ENCODE assay signal across 9 mouse cellular contexts in genomic region chr8:104789886-104790680, GRCm38 (mm10). TPM values are rescaled to one million over a fixed set of nuclear protein-coding genes. Genes with fewer than 3 reads are reported as not detected.
DNase-seq lines count a peak whose midpoint lies in the region; ATAC-seq and TF ChIP-seq lines count a peak whose summit lies in the region.
"Had no signal": no experiment of that assay in that cellular context is flagged by ENCODE, and none has a peak within 500 bp of the region (broad histone marks: within the 10 kb centered on the region; RNA-seq: fewer than 3 reads in every experiment).

No protein-coding gene starts in this region.

- H3K36me3 ChIP-seq in embryonic facial prominence, embryonic 11.5 days (replicated peaks; ENCODE audit: control insufficient read depth, insufficient read depth, low read depth, low read length), result no peaks in the 10 kb centered on the region
- H3K36me3 ChIP-seq in embryonic facial prominence, embryonic 10.5 days (replicated peaks), result no peaks in the 10 kb centered on the region
- H3K36me3 ChIP-seq in midbrain, embryonic 11.5 days (ENCODE audit: control insufficient read depth, insufficient read depth, low read length), result no peaks in the 10 kb centered on the region
- no peaks in the 10 kb centered on the region for H3K36me3 ChIP-seq in midbrain, embryonic 15.5 days (replicated peaks)
- no peaks in the 10 kb centered on the region for H3K36me3 ChIP-seq in forebrain, embryonic 16.5 days (ENCODE audit: control insufficient read depth, insufficient read depth)
- H3K36me3 ChIP-seq: heart, embryonic 15.5 days had no signal

- WGBS in embryonic facial prominence, embryonic 11.5 days, result 67% methylated on average over 3 of the region's 3 CpGs
- WGBS in embryonic facial prominence, embryonic 10.5 days, result 61% methylated on average over 3 of the region's 3 CpGs
- WGBS in midbrain, embryonic 11.5 days, result 65% methylated on average over 3 of the region's 3 CpGs
- WGBS in midbrain, embryonic 15.5 days, result 64% methylated on average over 3 of the region's 3 CpGs
- WGBS in lung, adult 2 months, result 35% methylated on average over 3 of the region's 3 CpGs
- 68% methylated on average over 3 of the region's 3 CpGs for WGBS in forebrain, embryonic 16.5 days

- no peak overlapping the region for H3K4me2 ChIP-seq in embryonic facial prominence, embryonic 11.5 days (ENCODE audit: low read depth, low read length)
- no peak overlapping the region for H3K4me2 ChIP-seq in midbrain, embryonic 11.5 days
- no peak overlapping the region for H3K4me2 ChIP-seq in midbrain, embryonic 15.5 days
- H3K4me2 ChIP-seq in forebrain, embryonic 16.5 days (ENCODE audit: low read length), result no peak overlapping the region
- H3K4me2 ChIP-seq: heart, embryonic 15.5 days had no signal

- no peak overlapping the region for H3K27ac ChIP-seq in embryonic facial prominence, embryonic 11.5 days (replicated peaks; ENCODE audit: low read depth, low read length)
- no peak overlapping the region for H3K27ac ChIP-seq in embryonic facial prominence, embryonic 10.5 days (replicated peaks)
- H3K27ac ChIP-seq in midbrain, embryonic 11.5 days (ENCODE audit: low read depth, low read length), result no peak overlapping the region
- H3K27ac ChIP-seq in midbrain, embryonic 15.5 days, result no peak overlapping the region
- H3K27ac ChIP-seq in forebrain, embryonic 16.5 days (ENCODE audit: low read length), result no peak overlapping the region
- H3K27ac ChIP-seq: heart, embryonic 15.5 days had no signal

- TF ChIP-seq CTCF in lung, adult 2 months (IDR thresholded peaks at IDR 0.05; ENCODE audit: insufficient read depth, low read length), result no peak

- peak; percentile 61 for DNase-seq in embryonic facial prominence, embryonic 11.5 days (ENCODE audit: low spot score)
- no peak for DNase-seq in embryonic facial prominence, embryonic 10.5 days (ENCODE audit: low spot score)
- peak; percentile 90 for DNase-seq in midbrain, embryonic 11.5 days (ENCODE audit: low spot score, missing footprints)
- peak; percentile 66 to 83 for DNase-seq in cerebellum, postnatal 10 days
- peak; percentile 2 for DNase-seq in lung, adult 2 months

- no peaks in the 10 kb centered on the region for H3K27me3 ChIP-seq in embryonic facial prominence, embryonic 11.5 days (ENCODE audit: control insufficient read depth, insufficient read depth, low read length)
- H3K27me3 ChIP-seq in embryonic facial prominence, embryonic 10.5 days (replicated peaks; ENCODE audit: low read depth, poor library complexity, severe bottlenecking), result no peaks in the 10 kb centered on the region
- H3K27me3 ChIP-seq in midbrain, embryonic 11.5 days (ENCODE audit: control insufficient read depth, insufficient read depth, low read length), result no peaks in the 10 kb centered on the region
- no peaks in the 10 kb centered on the region for H3K27me3 ChIP-seq in midbrain, embryonic 15.5 days (replicated peaks)
- H3K27me3 ChIP-seq in forebrain, embryonic 16.5 days (replicated peaks; ENCODE audit: control insufficient read depth, insufficient read depth, low read length), result no peaks in the 10 kb centered on the region
- H3K27me3 ChIP-seq: heart, embryonic 15.5 days had no signal

- no peaks in the 10 kb centered on the region for H3K9me3 ChIP-seq in embryonic facial prominence, embryonic 11.5 days (replicated peaks; ENCODE audit: control insufficient read depth, low read length)
- H3K9me3 ChIP-seq in embryonic facial prominence, embryonic 10.5 days, result no peaks in the 10 kb centered on the region
- H3K9me3 ChIP-seq in midbrain, embryonic 11.5 days (ENCODE audit: control insufficient read depth, low read length), result no peaks in the 10 kb centered on the region
- no peaks in the 10 kb centered on the region for H3K9me3 ChIP-seq in midbrain, embryonic 15.5 days
- no peaks in the 10 kb centered on the region for H3K9me3 ChIP-seq in forebrain, embryonic 16.5 days (ENCODE audit: control insufficient read depth, low read length)
- H3K9me3 ChIP-seq: heart, embryonic 15.5 days had no signal

- no peaks in the 10 kb centered on the region for H3K4me1 ChIP-seq in embryonic facial prominence, embryonic 11.5 days (ENCODE audit: control insufficient read depth, insufficient read depth, low read length)
- H3K4me1 ChIP-seq in embryonic facial prominence, embryonic 10.5 days, result no peaks in the 10 kb centered on the region
- H3K4me1 ChIP-seq in midbrain, embryonic 11.5 days (ENCODE audit: control insufficient read depth, insufficient read depth, low read length), result no peaks in the 10 kb centered on the region
- H3K4me1 ChIP-seq in midbrain, embryonic 15.5 days, result no peaks in the 10 kb centered on the region
- H3K4me1 ChIP-seq in lung, adult 2 months (ENCODE audit: control insufficient read depth, insufficient read depth, low read length), result no peaks in the 10 kb centered on the region
- H3K4me1 ChIP-seq in forebrain, embryonic 16.5 days (replicated peaks; ENCODE audit: control insufficient read depth, insufficient read depth, low read length), result no peaks in the 10 kb centered on the region
- H3K4me1 ChIP-seq: heart, embryonic 15.5 days had no signal

- no peak for ATAC-seq in embryonic facial prominence, embryonic 11.5 days (replicated peaks; ENCODE audit: insufficient number of reproducible peaks, low FRiP score, low TSS enrichment, low read depth)
- no peak for ATAC-seq in midbrain, embryonic 11.5 days (ENCODE audit: low FRiP score)
- ATAC-seq in midbrain, embryonic 15.5 days (replicated peaks), result no peak
- no peak for ATAC-seq in erythroblast, adult 5-6 weeks (replicated peaks; ENCODE audit: low FRiP score, poor library complexity, severe bottlenecking)
- no peak for ATAC-seq in forebrain, embryonic 16.5 days

- H3K9ac ChIP-seq in embryonic facial prominence, embryonic 11.5 days (replicated peaks; ENCODE audit: low read length), result no peak overlapping the region
- no peak overlapping the region for H3K9ac ChIP-seq in midbrain, embryonic 11.5 days (ENCODE audit: low read length)
- H3K9ac ChIP-seq in midbrain, embryonic 15.5 days, result no peak overlapping the region
- H3K9ac ChIP-seq in forebrain, embryonic 16.5 days (replicated peaks; ENCODE audit: low read depth, low read length), result no peak overlapping the region
- H3K9ac ChIP-seq: heart, embryonic 15.5 days had no signal

- TF ChIP-seq POLR2A in lung, adult 2 months (IDR thresholded peaks at IDR 0.05; ENCODE audit: borderline replicate concordance, extremely low read depth, low read depth, low read length), result no peak

- no peak overlapping the region for H3K4me3 ChIP-seq in embryonic facial prominence, embryonic 11.5 days (ENCODE audit: low read depth, low read length)
- no peak overlapping the region for H3K4me3 ChIP-seq in embryonic facial prominence, embryonic 10.5 days
- H3K4me3 ChIP-seq in midbrain, embryonic 11.5 days (ENCODE audit: low read depth, low read length), result no peak overlapping the region
- no peak overlapping the region for H3K4me3 ChIP-seq in midbrain, embryonic 15.5 days
- no peak overlapping the region for H3K4me3 ChIP-seq in lung, adult 2 months (replicated peaks; ENCODE audit: extremely low read depth, low read depth, low read length)
- no peak overlapping the region for H3K4me3 ChIP-seq in forebrain, embryonic 16.5 days (replicated peaks; ENCODE audit: low read length)
- H3K4me3 ChIP-seq: heart, embryonic 15.5 days had no signal

RNA-seq across cellular contexts. Expression of gene Ces2b, which starts 41.3 kb away (rescaled TPM):
- polyA plus RNA-seq in embryonic facial prominence, embryonic 11.5 days (2014; fragmentation: Nextera tagmentation; extraction: Ambion mirVana), result 0.17 TPM in 1 of 2 replicates, not detected in the other
- 0.04 and 0.29 TPM in 2 replicates for polyA plus RNA-seq in embryonic facial prominence, embryonic 10.5 days (2016; fragmentation: Nextera tagmentation; extraction: Ambion mirVana)
- polyA plus RNA-seq in midbrain, embryonic 11.5 days (2014; fragmentation: Nextera tagmentation; extraction: Ambion mirVana), result 0.15 and 0.40 TPM in 2 replicates
- 0.28 and 0.42 TPM in 2 replicates for polyA plus RNA-seq in midbrain, embryonic 15.5 days (2015; fragmentation: Nextera tagmentation; extraction: Ambion mirVana)
- 1.9 and 2.0 TPM in 2 replicates for polyA plus RNA-seq in lung, adult 2 months (2012; rRNA removed)
- total RNA-seq in erythroblast, adult 5-6 weeks (2015; ENCODE audit: low replicate concordance), result not detected in 2 replicates
- total RNA-seq in erythroblast, adult 5-6 weeks (2017; ENCODE audit: low replicate concordance), result not detected in 2 replicates
- polyA plus RNA-seq in forebrain, embryonic 16.5 days (2015; fragmentation: Nextera tagmentation; extraction: Ambion mirVana), result 0.36 and 0.44 TPM in 2 replicates

RNA-seq across cellular contexts. Expression of gene Ces2a, which starts 56.3 kb away (rescaled TPM):
- not detected in 2 replicates for polyA plus RNA-seq in embryonic facial prominence, embryonic 11.5 days (2014; fragmentation: Nextera tagmentation; extraction: Ambion mirVana)
- not detected in 2 replicates for polyA plus RNA-seq in embryonic facial prominence, embryonic 10.5 days (2016; fragmentation: Nextera tagmentation; extraction: Ambion mirVana)
- polyA plus RNA-seq in midbrain, embryonic 11.5 days (2014; fragmentation: Nextera tagmentation; extraction: Ambion mirVana), result not detected in 2 replicates
- polyA plus RNA-seq in midbrain, embryonic 15.5 days (2015; fragmentation: Nextera tagmentation; extraction: Ambion mirVana), result not detected in 2 replicates
- 0.14 and 0.55 TPM in 2 replicates for polyA plus RNA-seq in lung, adult 2 months (2012; rRNA removed)
- not detected in 2 replicates for total RNA-seq in erythroblast, adult 5-6 weeks (2015; ENCODE audit: low replicate concordance)
- total RNA-seq in erythroblast, adult 5-6 weeks (2017; ENCODE audit: low replicate concordance), result not detected in 2 replicates
- not detected in 2 replicates for polyA plus RNA-seq in forebrain, embryonic 16.5 days (2015; fragmentation: Nextera tagmentation; extraction: Ambion mirVana)
- polyA plus RNA-seq: heart, embryonic 15.5 days had no signal

RNA-seq across cellular contexts. Expression of gene Ces2c, which starts 56.8 kb away (rescaled TPM):
- not detected in 2 replicates for polyA plus RNA-seq in embryonic facial prominence, embryonic 11.5 days (2014; fragmentation: Nextera tagmentation; extraction: Ambion mirVana)
- not detected in 2 replicates for polyA plus RNA-seq in embryonic facial prominence, embryonic 10.5 days (2016; fragmentation: Nextera tagmentation; extraction: Ambion mirVana)
- not detected in 2 replicates for polyA plus RNA-seq in midbrain, embryonic 11.5 days (2014; fragmentation: Nextera tagmentation; extraction: Ambion mirVana)
- not detected in 2 replicates for polyA plus RNA-seq in midbrain, embryonic 15.5 days (2015; fragmentation: Nextera tagmentation; extraction: Ambion mirVana)
- polyA plus RNA-seq in lung, adult 2 months (2012; rRNA removed), result 0.30 and 1.2 TPM in 2 replicates
- total RNA-seq in erythroblast, adult 5-6 weeks (2015; ENCODE audit: low replicate concordance), result not detected in 2 replicates
- total RNA-seq in erythroblast, adult 5-6 weeks (2017; ENCODE audit: low replicate concordance), result not detected in 2 replicates
- polyA plus RNA-seq in forebrain, embryonic 16.5 days (2015; fragmentation: Nextera tagmentation; extraction: Ambion mirVana), result not detected in 2 replicates
- polyA plus RNA-seq: heart, embryonic 15.5 days had no signal
